Mouse (Mus musculus): ENCODE measurements at regions not wholly inside any gene's neighbourhood (a gene's known extent, or its start where the extent isn't known, plus 50 kb on each side); places are given as distances from the start of the nearest gene placed in this dataset.

GRCm38 (mm10) chr1:119364901-119365300, 57.1 kb downstream of the Inhbb start:
- no peak for ATAC-seq (ENCODE audit: low FRiP score)
- Histone ChIP-seq H3K36me3 (no peaks in the 10 kb centered on the region), H3K4me1 (no peaks in the 10 kb centered on the region)

GRCm38 (mm10) chr1:119358096-119358495, 64.0 kb downstream of the Inhbb start:
- no peaks in the 10 kb centered on the region; the same call in 1 of the 2 replicates for H3K27me3 ChIP-seq
- H3K27ac ChIP-seq, result no peak overlapping the region
- H3K9ac ChIP-seq, result no peak overlapping the region
- H3K4me2 ChIP-seq (replicated peaks), result no peak overlapping the region
- no peak for ATAC-seq (ENCODE audit: low FRiP score)
- 80% methylated on average over 1 of the region's 1 CpGs for WGBS
- H3K9me3 ChIP-seq (replicated peaks), result peaks cover 7% of the 10 kb centered on the region
- no peaks in the 10 kb centered on the region for H3K36me3 ChIP-seq
- no peak overlapping the region for H3K4me3 ChIP-seq
- no peaks in the 10 kb centered on the region for H3K4me1 ChIP-seq

More at GRCm38 (mm10) chr1:119364901-119365300, 57.1 kb downstream of the Inhbb start:
- H3K27me3 ChIP-seq, result no peaks in the 10 kb centered on the region
- no peak overlapping the region for H3K4me2 ChIP-seq (replicated peaks)
- peaks cover 7% of the 10 kb centered on the region; the same call in 1 of the 2 replicates for H3K9me3 ChIP-seq (replicated peaks)
- H3K4me3 ChIP-seq, result no peak overlapping the region
- H3K9ac ChIP-seq, result no peak overlapping the region; the same call in 1 of the 2 replicates
- no peak overlapping the region for H3K27ac ChIP-seq

- Histone ChIP-seq H3K4me3 (no peak overlapping the region), H3K4me2 (replicated peaks) (no peak overlapping the region), H3K27ac (no peak overlapping the region), H3K36me3 (no peaks in the 10 kb centered on the region), H3K27me3 (no peaks in the 10 kb centered on the region; the same call in 1 of the 2 replicates), H3K9me3 (replicated peaks) (no peaks in the 10 kb centered on the region; the same call in 1 of the 2 replicates), H3K9ac (no peak overlapping the region), H3K4me1 (no peaks in the 10 kb centered on the region)
- no peak for ATAC-seq (ENCODE audit: low FRiP score)
- WGBS, result 19% methylated on average over 1 of the region's 1 CpGs
Measured at GRCm38 (mm10) chr1:119356916-119357315, 65.1 kb downstream of the Inhbb start.

GRCm38 (mm10) chr1:119355456-119355855, 66.6 kb downstream of the Inhbb start:
- Histone ChIP-seq H3K4me1 (no peaks in the 10 kb centered on the region), H3K4me3 (no peak overlapping the region), H3K36me3 (no peaks in the 10 kb centered on the region), H3K9me3 (replicated peaks) (no peaks in the 10 kb centered on the region; the same call in 1 of the 2 replicates), H3K27me3 (no peaks in the 10 kb centered on the region; the same call in 1 of the 2 replicates), H3K27ac (no peak overlapping the region), H3K9ac (no peak overlapping the region), H3K4me2 (replicated peaks) (no peak overlapping the region)
- 83% methylated on average over 5 of the region's 5 CpGs for WGBS
- ATAC-seq (ENCODE audit: low FRiP score), result no peak

GRCm38 (mm10) chr1:119351567-119351966, 70.5 kb downstream of the Inhbb start:
- Histone ChIP-seq H3K4me1 (peaks cover 8% of the 10 kb centered on the region), H3K36me3 (no peaks in the 10 kb centered on the region), H3K27ac (no peak overlapping the region), H3K9me3 (replicated peaks) (no peaks in the 10 kb centered on the region), H3K27me3 (peaks cover 5% of the 10 kb centered on the region; the same call in 1 of the 2 replicates), H3K9ac (no peak overlapping the region), H3K4me2 (replicated peaks) (no peak overlapping the region), H3K4me3 (no peak overlapping the region)
- WGBS, result 94% methylated on average over 8 of the region's 8 CpGs
- ATAC-seq (ENCODE audit: low FRiP score), result no peak

DNA sequence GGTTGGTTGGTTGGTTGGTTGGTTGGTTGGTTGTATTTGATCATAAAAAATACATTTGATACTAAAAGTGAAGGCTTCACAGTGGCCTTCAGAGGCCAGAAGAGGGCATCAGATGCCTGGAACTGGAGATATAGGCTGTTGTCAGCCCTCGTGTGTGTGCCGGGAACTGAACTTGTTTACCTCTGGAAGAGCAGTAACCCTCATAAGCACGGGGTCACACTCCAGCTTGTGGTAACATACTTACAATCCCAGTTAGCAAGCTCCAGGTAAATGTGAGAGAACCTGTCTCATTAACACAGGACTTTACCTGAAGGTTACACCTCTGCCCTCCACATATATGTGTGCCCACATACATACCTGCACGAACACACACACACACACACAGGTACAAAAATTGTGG, 71.2 kb downstream of the Inhbb start:
- H3K27ac ChIP-seq, result no peak overlapping the region
- no peaks in the 10 kb centered on the region for H3K36me3 ChIP-seq
- no peak overlapping the region for H3K9ac ChIP-seq
- WGBS, result 95% methylated on average over 4 of the region's 4 CpGs
- ATAC-seq (ENCODE audit: low FRiP score), result no peak
- H3K4me2 ChIP-seq (replicated peaks), result no peak overlapping the region
- peaks cover 5% of the 10 kb centered on the region; the same call in 1 of the 2 replicates for H3K27me3 ChIP-seq
- H3K4me1 ChIP-seq, result peaks cover 8% of the 10 kb centered on the region
- H3K4me3 ChIP-seq, result no peak overlapping the region
- H3K9me3 ChIP-seq (replicated peaks), result no peaks in the 10 kb centered on the region

DNA sequence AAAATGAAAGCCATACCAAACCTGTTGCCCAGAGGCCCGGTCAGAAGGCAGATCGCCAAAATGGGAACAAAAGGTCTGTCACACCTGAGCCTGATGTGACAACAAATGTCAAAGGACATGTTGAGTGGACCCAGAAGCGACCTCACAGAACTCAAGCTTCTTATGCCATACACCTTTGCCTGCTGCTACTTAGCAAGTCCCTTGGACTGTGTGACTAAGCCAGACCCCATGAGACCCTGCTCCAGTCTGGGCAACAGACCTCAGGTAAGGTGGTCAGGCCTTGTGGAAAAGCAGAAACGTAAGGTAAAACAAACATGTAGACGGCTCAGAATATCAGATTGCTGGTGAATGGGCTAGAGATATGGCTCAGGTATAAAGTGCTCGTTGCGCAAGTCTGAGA, 71.8 kb downstream of the Inhbb start:
- Histone ChIP-seq H3K27ac (no peak overlapping the region), H3K4me3 (no peak overlapping the region), H3K9me3 (replicated peaks) (no peaks in the 10 kb centered on the region), H3K4me2 (replicated peaks) (no peak overlapping the region), H3K9ac (no peak overlapping the region), H3K4me1 (peaks cover 8% of the 10 kb centered on the region), H3K27me3 (peaks cover 5% of the 10 kb centered on the region; the same call in 1 of the 2 replicates), H3K36me3 (no peaks in the 10 kb centered on the region)
- no peak for ATAC-seq (ENCODE audit: low FRiP score)
- WGBS, result 95% methylated on average over 7 of the region's 7 CpGs

GRCm38 (mm10) chr1:119348456-119349208, 73.4 kb downstream of the Inhbb start:
- H3K9me3 ChIP-seq (replicated peaks), result no peaks in the 10 kb centered on the region
- 14% methylated on average over 18 of the region's 18 CpGs for WGBS
- H3K36me3 ChIP-seq, result no peaks in the 10 kb centered on the region
- no peak overlapping the region for H3K4me3 ChIP-seq
- H3K9ac ChIP-seq, result no peak overlapping the region
- peak; percentile 47; the same call in 1 of the 2 replicates for ATAC-seq (ENCODE audit: low FRiP score)
- no peak overlapping the region for H3K4me2 ChIP-seq (replicated peaks)
- H3K4me1 ChIP-seq, result peaks cover 8% of the 10 kb centered on the region
- 0 out of 2 replicates have a peak, but pooled peaks cover 5% of the 10 kb centered on the region for H3K27me3 ChIP-seq
- H3K27ac ChIP-seq, result no peak overlapping the region

DNA sequence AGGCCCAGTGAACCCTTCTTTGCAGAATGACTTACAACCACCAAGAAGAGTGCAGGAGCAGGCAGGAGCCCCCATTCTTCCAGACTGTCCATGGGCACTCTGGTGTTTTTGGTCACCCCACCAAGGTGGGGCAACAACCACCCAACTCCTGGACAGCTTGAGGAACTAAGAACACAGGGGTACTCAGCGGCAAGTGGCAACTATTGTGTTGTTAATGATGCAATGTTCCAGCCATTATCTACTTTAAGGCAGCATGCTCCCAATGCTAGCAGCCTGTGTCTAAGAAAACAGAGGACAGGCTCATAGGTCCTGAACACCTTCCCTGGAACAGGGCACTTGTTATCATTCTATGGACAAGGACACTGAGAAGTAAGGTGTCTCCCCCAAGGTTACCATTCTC, 74.3 kb downstream of the Inhbb start:
- 0 out of 2 replicates have a peak, but pooled peaks cover 5% of the 10 kb centered on the region for H3K27me3 ChIP-seq
- no peaks in the 10 kb centered on the region for H3K36me3 ChIP-seq
- no peaks in the 10 kb centered on the region for H3K9me3 ChIP-seq (replicated peaks)
- no peak overlapping the region for H3K4me2 ChIP-seq (replicated peaks)
- H3K4me3 ChIP-seq, result no peak overlapping the region
- no peak overlapping the region for H3K9ac ChIP-seq
- ATAC-seq (ENCODE audit: low FRiP score), result no peak
- 67% methylated on average over 1 of the region's 1 CpGs for WGBS
- H3K27ac ChIP-seq, result no peak overlapping the region
- peaks cover 8% of the 10 kb centered on the region for H3K4me1 ChIP-seq

DNA sequence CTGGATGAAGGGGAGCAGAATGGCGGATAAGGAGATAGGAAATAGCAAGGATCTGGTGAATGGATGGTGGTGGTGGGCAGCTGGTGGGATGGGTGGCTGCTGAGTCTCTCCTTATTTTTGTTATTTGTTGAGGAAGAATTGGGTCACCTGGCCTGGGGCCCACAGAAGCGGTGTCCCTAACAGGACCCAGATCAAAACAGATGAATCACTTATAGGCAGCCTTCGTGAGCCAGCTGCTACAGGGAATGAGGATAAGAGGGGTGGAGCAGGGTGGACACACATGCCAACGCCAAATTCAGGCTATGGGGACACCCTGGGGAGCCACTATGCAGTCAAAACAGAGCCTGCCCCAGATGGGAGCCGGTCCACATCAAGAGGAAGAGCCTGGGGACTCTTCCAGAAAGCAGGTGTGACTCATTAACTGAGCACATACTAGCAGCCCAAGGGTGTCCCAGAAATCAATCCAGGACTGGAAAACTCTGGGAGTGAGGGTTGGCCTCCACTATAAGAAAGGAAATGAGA, 75.4 kb downstream of the Inhbb start:
- Histone ChIP-seq H3K9me3 (replicated peaks) (no peaks in the 10 kb centered on the region), H3K27ac (no peak overlapping the region), H3K4me1 (peaks cover 8% of the 10 kb centered on the region), H3K9ac (no peak overlapping the region), H3K4me3 (no peak overlapping the region), H3K36me3 (no peaks in the 10 kb centered on the region), H3K27me3 (0 out of 2 replicates have a peak, but pooled peaks cover 5% of the 10 kb centered on the region), H3K4me2 (replicated peaks) (no peak overlapping the region)
- ATAC-seq (ENCODE audit: low FRiP score), result no peak
- WGBS, result 74% methylated on average over 5 of the region's 5 CpGs

DNA sequence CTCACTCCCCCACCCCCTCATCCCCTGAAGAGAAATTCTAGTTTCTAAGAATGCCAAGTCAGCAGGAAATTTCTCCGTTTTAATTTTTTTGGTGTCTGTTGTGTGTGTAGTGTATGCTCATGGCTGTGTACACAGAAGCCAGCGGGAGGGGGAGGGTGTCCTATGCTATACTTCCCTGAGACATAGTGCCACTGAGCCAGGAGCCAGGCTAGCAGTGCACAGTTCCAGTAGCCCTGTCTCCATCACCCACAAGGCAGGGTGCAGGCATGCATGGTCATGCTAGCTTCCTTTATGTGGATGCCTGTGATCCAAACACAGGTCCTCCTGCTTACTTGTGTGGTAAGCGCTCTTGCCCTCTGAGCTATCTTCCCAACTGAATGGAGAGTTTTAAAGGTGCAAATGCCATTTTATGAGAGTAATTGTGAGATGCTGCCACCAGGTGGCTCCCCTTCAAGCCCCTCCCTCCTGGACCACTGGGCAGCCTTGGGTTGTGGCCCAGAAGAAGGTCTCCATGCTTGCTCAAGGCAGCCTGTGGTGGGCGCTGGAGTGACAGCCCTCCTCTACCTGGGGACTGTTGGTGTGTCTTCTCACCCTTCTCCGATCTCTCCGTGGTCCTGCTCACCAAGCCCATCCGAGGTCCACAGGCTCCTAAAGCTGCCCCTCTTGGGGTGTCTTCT, 76.8 kb downstream of the Inhbb start:
- Histone ChIP-seq H3K9ac (no peak overlapping the region), H3K36me3 (no peaks in the 10 kb centered on the region), H3K27me3 (0 out of 2 replicates have a peak, but pooled peaks cover 5% of the 10 kb centered on the region), H3K4me1 (peaks cover 8% of the 10 kb centered on the region), H3K9me3 (replicated peaks) (no peaks in the 10 kb centered on the region), H3K4me3 (no peak overlapping the region), H3K4me2 (replicated peaks) (no peak overlapping the region), H3K27ac (no peak overlapping the region)
- WGBS, result 60% methylated on average over 7 of the region's 7 CpGs
- ATAC-seq (ENCODE audit: low FRiP score), result 0 out of 2 replicates have a peak, but pooled peaks have one; percentile 36

DNA sequence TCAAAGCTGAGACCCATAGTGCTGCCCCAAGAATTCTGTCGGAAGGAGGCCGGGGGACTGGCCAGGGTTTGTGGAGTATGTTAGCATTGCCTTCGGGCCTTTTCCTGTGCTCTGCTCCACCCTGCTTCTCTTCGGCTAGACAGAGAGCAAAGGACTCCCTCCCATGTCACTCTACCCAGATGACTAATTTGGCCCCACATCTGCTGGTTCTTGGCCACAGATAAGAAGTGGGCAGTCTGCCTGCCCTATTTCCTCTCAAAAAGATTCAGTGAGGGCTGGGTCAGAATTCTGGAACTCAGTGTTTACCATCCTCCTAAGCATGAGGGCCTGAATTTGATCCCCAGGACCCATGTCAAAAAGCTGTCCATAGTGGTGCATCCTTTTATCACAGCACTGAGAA, 78.0 kb downstream of the Inhbb start:
- 87% methylated on average over 4 of the region's 4 CpGs for WGBS
- Histone ChIP-seq H3K4me1 (peaks cover 7% of the 10 kb centered on the region), H3K4me3 (no peak overlapping the region), H3K9ac (no peak overlapping the region), H3K4me2 (replicated peaks) (no peak overlapping the region), H3K27ac (no peak overlapping the region), H3K36me3 (no peaks in the 10 kb centered on the region), H3K9me3 (replicated peaks) (no peaks in the 10 kb centered on the region), H3K27me3 (0 out of 2 replicates have a peak, but pooled peaks cover 5% of the 10 kb centered on the region)
- ATAC-seq (ENCODE audit: low FRiP score), result no peak
